Mouse (Mus musculus): ENCODE measurements around the gene Trip10.

- TF ChIP-seq CTCF (IDR thresholded peaks at IDR 0.05; ENCODE audit: control insufficient read depth, insufficient read depth, insufficient replicate concordance, low read depth, low read length) (peak; percentile 56; the same call in 1 of the 2 replicates), POLR2A (IDR thresholded peaks at IDR 0.05; ENCODE audit: control insufficient read depth, low read depth, low read length) (no peak)
Observed at GRCm38 (mm10) chr17:57248201-57248699, 1.0 kb upstream of the Trip10 start, which contains the start of gene Gpr108.
